Mouse (Mus musculus) embryonic fibroblast, embryonic 13.5 days (primary cell): ENCODE measurements at regions not wholly inside any gene's neighbourhood (a gene's known extent, or its start where the extent isn't known, plus 50 kb on each side); places are given as distances from the start of the nearest gene placed in this dataset.

Source experiments
- CTCF ChIP-seq: IDR thresholded peaks from 2 replicates; pipeline ENCODE4 v1.5.1; 2011; ENCODE audit warnings: mild to moderate bottlenecking, control low read depth, low read length, moderate library complexity, borderline replicate concordance; ENCODE audit not compliant: insufficient read depth
- POLR2A ChIP-seq: IDR thresholded peaks from 2 replicates; pipeline ENCODE4 v1.6.1; 2011; ENCODE audit warnings: low read depth, mild to moderate bottlenecking, control low read depth, low read length, moderate library complexity

DNA sequence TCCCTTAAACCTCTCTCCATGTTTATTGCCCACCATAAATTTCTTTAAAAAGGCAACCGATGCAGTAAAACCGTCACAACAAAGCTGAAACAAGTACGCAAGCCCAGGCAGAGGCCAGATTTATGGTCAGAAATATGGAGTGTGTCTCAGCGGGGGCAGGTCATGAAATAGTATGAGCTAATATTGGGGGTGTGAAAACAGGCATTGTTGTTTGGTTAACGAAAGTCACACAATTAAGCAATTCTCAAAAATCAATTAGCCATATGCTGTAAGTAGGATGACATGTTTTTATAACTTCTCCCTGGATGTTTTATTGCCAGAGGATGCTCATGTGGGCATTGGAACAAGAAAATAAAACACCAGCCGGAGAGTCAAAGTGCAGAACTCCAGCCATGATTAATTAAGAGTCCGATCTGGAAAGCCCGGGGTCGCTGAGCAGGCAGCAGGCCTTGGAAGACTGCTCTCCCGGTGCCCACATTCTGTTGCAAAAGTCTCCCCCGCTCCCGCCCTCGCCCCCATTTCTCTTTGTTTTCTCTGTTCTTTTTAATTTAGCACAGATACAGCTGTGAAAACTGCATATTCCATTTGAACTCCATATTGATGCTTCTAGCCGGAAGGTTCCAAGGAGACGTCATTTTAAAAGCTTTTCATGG, 239.0 kb downstream of the Cxcl12 start:
- TF ChIP-seq CTCF (no peak), POLR2A (no peak)
